Mouse (Mus musculus): ENCODE data around the gene Abr. TPM values are rescaled to one million over a fixed set of nuclear protein-coding genes. Genes with fewer than 3 reads are reported as not detected.

The Abr gene
- polyA plus RNA-seq, 1 experiment, result 161 TPM

DNA sequence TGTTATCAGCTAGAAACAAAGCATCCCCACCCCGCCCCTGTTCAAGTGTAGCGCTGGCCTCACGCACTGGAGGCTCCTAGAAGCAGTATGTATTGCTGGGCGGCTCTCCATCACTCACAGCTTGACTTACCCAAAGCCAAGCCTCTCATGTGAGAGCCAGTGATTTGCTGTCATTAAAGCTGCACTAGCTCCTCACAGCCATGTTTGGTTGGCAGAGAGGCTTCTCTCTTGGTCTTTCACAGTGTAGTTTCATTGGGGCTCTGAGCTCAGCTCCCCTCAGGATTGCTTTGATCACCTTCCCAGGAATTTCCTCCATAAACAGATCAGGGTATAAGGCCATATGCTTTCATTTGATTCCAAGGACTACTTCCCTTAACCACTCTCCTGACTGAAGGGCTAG lies 208.9 kb downstream of the Abr start:
- TF ChIP-seq CTCF (IDR thresholded peaks at IDR 0.05; ENCODE audit: extremely low read depth, insufficient read length, insufficient replicate concordance, low read depth, low read length), result no peak
- no peak for TF ChIP-seq POLR2A (IDR thresholded peaks at IDR 0.05; ENCODE audit: low read depth, low read length)
- Histone ChIP-seq H3K36me3 (ENCODE audit: control insufficient read depth, insufficient read depth, low read length) (peaks cover 36% of the 10 kb centered on the region), H3K27me3 (ENCODE audit: control insufficient read depth, insufficient read depth, low read length) (no peaks in the 10 kb centered on the region), H3K27ac (ENCODE audit: insufficient read depth, low read depth, low read length) (no peak overlapping the region), H3K4me1 (ENCODE audit: control insufficient read depth, insufficient read depth, insufficient read length, low read length) (no peaks in the 10 kb centered on the region), H3K4me3 (ENCODE audit: low read depth, low read length) (no peak overlapping the region)
- WGBS, result 84% methylated on average over 4 of the region's 4 CpGs

DNA sequence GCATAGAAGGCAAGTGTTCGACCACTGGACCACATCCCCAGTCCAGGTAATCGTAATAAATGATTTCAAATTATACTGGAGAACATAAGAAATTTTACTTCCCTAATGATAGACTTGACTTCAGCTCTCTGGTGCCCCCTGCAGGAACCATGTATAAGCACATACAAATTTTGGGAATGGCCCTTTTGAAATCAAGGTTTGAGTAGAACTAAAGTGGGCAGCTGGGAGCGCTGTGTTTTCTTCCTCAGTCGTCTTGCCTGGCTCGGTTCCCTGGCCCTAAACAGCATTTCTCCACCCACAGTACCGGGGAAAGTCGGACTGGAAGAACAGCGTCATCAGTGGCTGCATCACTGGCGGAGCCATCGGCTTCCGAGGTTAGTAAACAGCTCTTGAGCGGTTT lies 211.3 kb downstream of the Abr start:
- WGBS, result 62% methylated on average over 12 of the region's 12 CpGs
- Histone ChIP-seq H3K4me3 (ENCODE audit: low read depth, low read length) (no peak overlapping the region), H3K4me1 (ENCODE audit: control insufficient read depth, insufficient read depth, insufficient read length, low read length) (no peaks in the 10 kb centered on the region), H3K27ac (ENCODE audit: insufficient read depth, low read depth, low read length) (no peak overlapping the region), H3K36me3 (ENCODE audit: control insufficient read depth, insufficient read depth, low read length) (peaks cover 14% of the 10 kb centered on the region), H3K27me3 (ENCODE audit: control insufficient read depth, insufficient read depth, low read length) (no peaks in the 10 kb centered on the region)
- TF ChIP-seq CTCF (IDR thresholded peaks at IDR 0.05; ENCODE audit: extremely low read depth, insufficient read length, insufficient replicate concordance, low read depth, low read length), result peak; percentile 55; the same call in 1 of the 2 replicates
- TF ChIP-seq POLR2A (IDR thresholded peaks at IDR 0.05; ENCODE audit: low read depth, low read length), result no peak

- no peaks in the 10 kb centered on the region for H3K4me1 ChIP-seq (ENCODE audit: control insufficient read depth, insufficient read depth, insufficient read length, low read length)
- WGBS, result under 1% methylated on average over 46 of the region's 46 CpGs
- no peaks in the 10 kb centered on the region for H3K36me3 ChIP-seq (ENCODE audit: control insufficient read depth, insufficient read depth, low read length)
- TF ChIP-seq CTCF (IDR thresholded peaks at IDR 0.05; ENCODE audit: extremely low read depth, insufficient read length, insufficient replicate concordance, low read depth, low read length) (peak; percentile 97), POLR2A (IDR thresholded peaks at IDR 0.05; ENCODE audit: low read depth, low read length) (peak; percentile 54)
- H3K27ac ChIP-seq (ENCODE audit: insufficient read depth, low read depth, low read length), result peak within 1 kb of the TSS; percentile 61
- no peaks in the 10 kb centered on the region for H3K27me3 ChIP-seq (ENCODE audit: control insufficient read depth, insufficient read depth, low read length)
- H3K4me3 ChIP-seq (ENCODE audit: low read depth, low read length), result peak within 1 kb of the TSS; percentile 77
Measured at GRCm38 (mm10) chr11:76406702-76407583, 215.2 kb downstream of the Abr start, which contains the start of gene Timm22. Gene Timm22 (plus strand): TSS chr11:76406952.

- TF ChIP-seq CTCF (IDR thresholded peaks at IDR 0.05; ENCODE audit: extremely low read depth, insufficient read length, insufficient replicate concordance, low read depth, low read length) (no peak), POLR2A (IDR thresholded peaks at IDR 0.05; ENCODE audit: low read depth, low read length) (no peak)
- no peaks in the 10 kb centered on the region for H3K27me3 ChIP-seq (ENCODE audit: control insufficient read depth, insufficient read depth, low read length)
- no peaks in the 10 kb centered on the region for H3K4me1 ChIP-seq (ENCODE audit: control insufficient read depth, insufficient read depth, insufficient read length, low read length)
- H3K27ac ChIP-seq (ENCODE audit: insufficient read depth, low read depth, low read length), result no peak overlapping the region
- WGBS, result 64% methylated on average over 5 of the region's 5 CpGs
- no peak overlapping the region for H3K4me3 ChIP-seq (ENCODE audit: low read depth, low read length)
- no peaks in the 10 kb centered on the region for H3K36me3 ChIP-seq (ENCODE audit: control insufficient read depth, insufficient read depth, low read length)
Measured at GRCm38 (mm10) chr11:76405626-76406264, 216.4 kb downstream of the Abr start.

DNA sequence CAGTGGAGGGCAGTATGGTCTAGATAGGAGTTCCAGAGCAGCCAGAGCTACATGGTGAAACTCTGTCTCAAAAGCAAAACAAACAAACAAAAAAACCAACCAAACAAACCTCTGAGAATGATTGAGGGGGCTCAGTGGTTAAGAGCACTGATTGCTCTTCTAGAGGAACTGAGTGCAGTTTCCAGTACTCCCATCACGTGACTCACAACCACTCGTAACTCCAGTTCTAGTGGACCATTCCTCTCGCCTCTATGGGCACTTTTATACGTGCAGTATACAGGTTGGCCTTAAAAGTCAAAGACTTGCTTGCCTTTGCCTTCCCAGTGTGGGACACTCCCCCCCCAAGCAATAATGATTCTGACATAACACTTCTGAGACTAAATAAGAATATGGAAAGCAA lies 217.0 kb downstream of the Abr start:
- WGBS, result 59% methylated on average over 4 of the region's 4 CpGs
- no peaks in the 10 kb centered on the region for H3K4me1 ChIP-seq (ENCODE audit: control insufficient read depth, insufficient read depth, insufficient read length, low read length)
- H3K27me3 ChIP-seq (ENCODE audit: control insufficient read depth, insufficient read depth, low read length), result no peaks in the 10 kb centered on the region
- H3K36me3 ChIP-seq (ENCODE audit: control insufficient read depth, insufficient read depth, low read length), result no peaks in the 10 kb centered on the region
- H3K4me3 ChIP-seq (ENCODE audit: low read depth, low read length), result no peak overlapping the region
- no peak overlapping the region for H3K27ac ChIP-seq (ENCODE audit: insufficient read depth, low read depth, low read length)
- TF ChIP-seq POLR2A (IDR thresholded peaks at IDR 0.05; ENCODE audit: low read depth, low read length) (no peak), CTCF (IDR thresholded peaks at IDR 0.05; ENCODE audit: extremely low read depth, insufficient read length, insufficient replicate concordance, low read depth, low read length) (no peak)

- 36% methylated on average over 10 of the region's 10 CpGs for WGBS
Measured at GRCm38 (mm10) chr11:76401398-76401797, 220.7 kb downstream of the Abr start.

More at GRCm38 (mm10) chr11:76401398-76401797, 220.7 kb downstream of the Abr start:
- H3K36me3 ChIP-seq (ENCODE audit: control insufficient read depth, insufficient read depth, low read length), result no peaks in the 10 kb centered on the region
- no peaks in the 10 kb centered on the region for H3K27me3 ChIP-seq (ENCODE audit: control insufficient read depth, insufficient read depth, low read length)
- no peak for TF ChIP-seq CTCF (IDR thresholded peaks at IDR 0.05; ENCODE audit: extremely low read depth, insufficient read length, insufficient replicate concordance, low read depth, low read length)
- no peak for TF ChIP-seq POLR2A (IDR thresholded peaks at IDR 0.05; ENCODE audit: low read depth, low read length)
- peaks cover 7% of the 10 kb centered on the region; the same call in 1 of the 2 replicates for H3K4me1 ChIP-seq (ENCODE audit: control insufficient read depth, insufficient read depth, insufficient read length, low read length)
- H3K27ac ChIP-seq (ENCODE audit: insufficient read depth, low read depth, low read length), result no peak overlapping the region
- H3K4me3 ChIP-seq (ENCODE audit: low read depth, low read length), result no peak overlapping the region
